Mouse (Mus musculus): ENCODE results near the gene 6330409D20Rik.
A peak's percentile ranks its signal among the peaks of the same experiment; 100 is the strongest.

The 6330409D20Rik gene

GRCm38 (mm10) chr2:32752181-32752580 lies 11.4 kb upstream of the 6330409D20Rik start:
- no peak for DNase-seq

- DNase-seq = no peak
Measured at GRCm38 (mm10) chr2:32751665-32752033, 10.8 kb upstream of the 6330409D20Rik start.

GRCm38 (mm10) chr2:32750887-32751664 lies 10.3 kb upstream of the 6330409D20Rik start:
- no peak for DNase-seq

- no peak for DNase-seq
Measured at GRCm38 (mm10) chr2:32750199-32750598, 9.4 kb upstream of the 6330409D20Rik start.

GRCm38 (mm10) chr2:32749082-32749481 lies 8.3 kb upstream of the 6330409D20Rik start:
- no peak for DNase-seq

- DNase-seq = no peak
Measured at GRCm38 (mm10) chr2:32744272-32744982, 3.6 kb upstream of the 6330409D20Rik start.

- DNase-seq = peak; percentile 91
Measured at GRCm38 (mm10) chr2:32742173-32742531, 1.3 kb upstream of the 6330409D20Rik start.

GRCm38 (mm10) chr2:32741273-32742172 lies 707 bp upstream of the 6330409D20Rik start:
- DNase-seq = peak; percentile 77

- DNase-seq = no peak
Measured at GRCm38 (mm10) chr2:32739311-32739710, 1.5 kb downstream of the 6330409D20Rik start.

GRCm38 (mm10) chr2:32737008-32737407 lies 3.8 kb downstream of the 6330409D20Rik start:
- DNase-seq = no peak

- DNase-seq = no peak
Measured at GRCm38 (mm10) chr2:32736306-32736829, 4.4 kb downstream of the 6330409D20Rik start.

- DNase-seq = no peak
Measured at GRCm38 (mm10) chr2:32734933-32735332, 5.9 kb downstream of the 6330409D20Rik start.

- no peak for DNase-seq
Measured at GRCm38 (mm10) chr2:32734480-32734879, 6.3 kb downstream of the 6330409D20Rik start.

- no peak for DNase-seq
Measured at GRCm38 (mm10) chr2:32732695-32733094, 8.1 kb downstream of the 6330409D20Rik start.

- DNase-seq = no peak
Measured at GRCm38 (mm10) chr2:32731911-32732310, 8.9 kb downstream of the 6330409D20Rik start.

- DNase-seq = no peak
Measured at GRCm38 (mm10) chr2:32730854-32731253, 10.0 kb downstream of the 6330409D20Rik start.

- no peak for DNase-seq
Measured at GRCm38 (mm10) chr2:32729547-32729946, 11.3 kb downstream of the 6330409D20Rik start.

- no peak for DNase-seq
Measured at GRCm38 (mm10) chr2:32728463-32728862, 12.4 kb downstream of the 6330409D20Rik start.

GRCm38 (mm10) chr2:32727435-32727834 lies 13.4 kb downstream of the 6330409D20Rik start:
- peak; percentile 92 for DNase-seq

GRCm38 (mm10) chr2:32724832-32725790 lies 15.7 kb downstream of the 6330409D20Rik start:
- DNase-seq = no peak

GRCm38 (mm10) chr2:32724149-32724548 lies 16.7 kb downstream of the 6330409D20Rik start:
- DNase-seq = no peak

GRCm38 (mm10) chr2:32722581-32722980 lies 18.2 kb downstream of the 6330409D20Rik start:
- no peak for DNase-seq
